Mouse (Mus musculus) cerebellum, postnatal 4 days (tissue): ENCODE measurements around the gene Chia1.
"Not testable (repeated sequence)": the region's sequence is repeated elsewhere in the genome, so short reads cannot be mapped to it uniquely, and the experiment has no call there.

Source experiments
- DNase-seq, 2 experiments: peaks; one replicate each; pipeline ENCODE4 v3.0.0; 2022; ENCODE audit warnings: low spot score in 2 of 2, mixed read lengths in 1 of 2

The Chia1 gene

DNA sequence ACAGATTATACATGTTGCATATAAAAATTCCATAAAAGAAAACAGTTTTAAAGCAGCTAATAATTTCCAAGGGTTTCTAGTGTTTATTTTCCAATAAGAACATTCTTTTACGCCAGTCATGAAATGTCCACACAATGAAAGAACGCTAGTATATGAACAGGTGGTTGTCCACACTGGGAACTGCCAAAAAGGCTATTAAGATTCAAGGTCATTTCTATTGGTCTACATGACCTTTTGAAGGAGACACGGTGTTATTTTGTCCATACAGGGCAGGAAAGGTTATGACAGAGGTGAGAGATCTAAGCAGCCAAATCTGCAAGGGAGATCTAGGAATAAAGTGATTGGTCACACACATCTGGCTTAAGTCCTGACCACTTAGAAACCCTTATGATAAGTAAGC is at the start of gene Chia1:
TSS of gene Chia1 (plus strand) at position 301 of the 400 bp plus-strand sequence.
- no peak for DNase-seq

DNA sequence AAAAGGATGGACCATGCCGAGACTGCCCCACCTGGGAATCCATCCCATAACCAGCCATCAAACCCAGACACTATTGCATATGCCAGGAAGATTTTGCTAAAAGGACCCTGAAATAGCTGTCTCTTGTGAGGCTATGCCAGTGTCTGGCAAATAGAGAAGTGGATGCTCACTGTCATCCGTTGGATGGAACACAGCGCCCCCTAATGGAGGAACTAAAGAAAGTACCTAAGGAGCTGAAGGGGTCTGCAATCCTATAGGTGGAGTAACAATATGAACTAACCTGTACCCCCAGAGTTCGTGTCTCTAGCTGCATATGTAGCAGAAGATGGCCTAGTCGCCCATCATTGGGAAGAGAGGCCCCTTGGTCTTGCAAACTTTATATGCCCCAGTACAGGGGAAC is 45.3 kb upstream of the Chia1 start:
- DNase-seq = not testable (repeated sequence)

DNA sequence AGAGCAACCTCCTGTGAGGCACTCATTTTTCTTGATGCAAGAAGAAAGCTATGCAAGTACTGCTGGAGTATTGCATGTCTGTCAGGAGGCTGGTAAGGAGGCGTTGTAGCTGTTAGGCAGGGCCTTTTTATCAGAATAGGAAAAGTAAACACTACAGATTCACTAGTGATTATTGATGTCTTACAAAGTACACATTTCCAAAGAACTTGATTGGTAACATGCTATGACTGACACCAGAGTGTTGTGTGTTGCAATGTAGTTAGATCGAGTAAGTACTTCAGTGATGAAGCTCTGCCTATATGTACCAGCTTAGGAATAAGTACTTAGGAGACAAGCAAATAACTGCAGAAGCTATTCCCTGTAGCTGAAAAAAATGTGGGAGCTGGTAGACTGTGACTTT is 42.0 kb upstream of the Chia1 start:
- no peak for DNase-seq

DNA sequence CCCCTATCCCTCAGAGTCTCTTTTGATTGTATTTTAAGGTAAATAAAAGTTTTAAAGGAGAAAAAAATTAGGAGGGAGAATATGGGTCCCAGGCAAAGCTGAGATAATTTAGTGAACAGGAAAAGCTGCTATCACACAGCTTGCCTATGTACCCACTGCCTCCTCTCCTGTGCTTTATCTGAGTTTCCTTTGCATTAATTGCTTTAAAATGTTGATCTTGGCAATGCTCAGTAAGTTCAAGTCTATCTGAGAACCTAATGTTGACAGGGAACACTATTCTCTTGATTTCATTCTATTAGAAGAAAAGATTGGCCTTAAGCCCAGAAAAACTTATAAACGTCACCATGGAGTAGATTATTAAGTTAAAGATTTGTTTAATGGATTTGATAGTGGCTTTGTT is 38.2 kb upstream of the Chia1 start:
- DNase-seq = no peak

DNA sequence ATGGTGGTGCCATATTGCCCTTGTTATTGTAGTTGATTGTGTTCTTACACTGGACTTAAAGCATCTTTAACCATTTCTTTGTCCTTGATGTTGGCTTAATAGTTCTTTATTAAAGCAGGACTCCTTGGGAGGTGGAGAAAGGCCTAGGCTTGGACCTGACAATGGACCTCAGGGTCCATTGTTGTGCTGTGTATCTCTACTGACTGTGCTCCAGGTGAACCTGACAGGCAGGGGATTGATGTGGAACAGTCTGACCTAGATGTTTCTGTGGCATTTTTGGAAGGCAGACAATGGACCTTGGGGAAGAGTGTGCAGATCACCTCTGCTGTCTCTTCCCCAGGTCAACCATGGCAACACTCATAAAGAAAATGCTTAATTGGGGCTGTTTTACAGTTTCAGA is 14.0 kb downstream of the Chia1 start:
- DNase-seq = no peak

DNA sequence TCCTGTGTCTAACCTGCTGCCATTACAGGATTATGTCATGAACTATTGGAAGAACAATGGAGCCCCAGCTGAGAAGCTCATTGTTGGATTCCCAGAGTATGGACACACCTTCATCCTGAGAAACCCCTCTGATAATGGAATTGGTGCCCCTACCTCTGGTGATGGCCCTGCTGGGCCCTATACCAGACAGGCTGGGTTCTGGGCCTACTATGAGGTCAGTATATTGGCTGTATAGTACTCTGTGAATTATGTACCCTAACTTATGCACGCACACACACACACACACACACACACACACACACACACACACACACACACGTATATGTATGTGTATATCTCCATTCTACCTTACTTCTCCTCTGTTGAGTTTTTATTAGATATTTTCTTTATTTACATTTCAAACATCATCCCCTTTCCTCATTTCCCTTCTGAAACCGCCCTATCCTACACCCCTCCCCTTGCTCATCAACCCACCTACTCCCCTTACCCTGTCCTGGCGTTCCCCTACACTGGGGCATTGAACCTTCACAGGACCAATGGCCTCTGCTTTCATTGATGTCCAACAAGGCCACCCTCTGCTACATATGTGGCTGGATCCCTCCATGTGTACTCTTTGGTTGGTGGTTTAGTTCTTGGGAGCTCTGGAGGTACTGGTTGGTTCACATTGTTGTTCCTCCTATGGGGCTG is 15.9 kb downstream of the Chia1 start:
- no peak for DNase-seq

DNA sequence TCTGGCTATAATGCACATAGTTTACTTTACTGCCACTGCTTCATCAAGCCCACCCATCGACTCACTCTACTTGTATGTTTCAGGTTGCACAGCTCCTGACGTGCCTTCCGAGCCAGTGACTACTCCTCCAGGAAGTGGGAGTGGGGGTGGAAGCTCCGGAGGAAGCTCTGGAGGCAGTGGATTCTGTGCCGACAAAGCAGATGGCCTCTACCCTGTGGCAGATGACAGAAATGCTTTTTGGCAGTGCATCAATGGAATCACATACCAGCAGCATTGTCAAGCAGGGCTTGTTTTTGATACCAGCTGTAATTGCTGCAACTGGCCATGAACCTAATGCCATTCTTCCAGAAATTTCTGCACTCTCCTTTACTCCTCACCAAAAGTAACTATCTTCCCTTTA is 18.7 kb downstream of the Chia1 start:
- peak in 1 of 2 experiments; percentile 64 for DNase-seq

DNA sequence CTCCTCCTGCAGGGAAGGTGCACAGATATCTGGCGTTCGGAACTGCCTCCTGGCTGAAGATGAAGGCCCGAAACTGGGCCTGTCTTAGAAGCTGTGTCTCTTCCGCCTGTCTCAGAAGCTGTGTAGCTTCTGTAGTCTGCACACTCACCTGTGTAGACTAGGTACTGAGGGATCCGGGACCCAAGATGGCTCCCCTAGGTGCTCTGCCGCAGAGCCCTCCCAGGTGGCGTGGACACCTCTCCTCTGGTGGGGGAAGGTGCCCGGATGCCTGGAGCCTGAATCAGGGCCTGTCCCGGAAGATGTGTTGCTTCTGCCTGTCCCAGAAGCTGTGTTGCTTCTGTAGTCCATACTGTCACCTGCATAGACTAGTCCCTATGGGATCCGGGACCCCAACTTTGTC is 31.1 kb downstream of the Chia1 start:
- no peak for DNase-seq

DNA sequence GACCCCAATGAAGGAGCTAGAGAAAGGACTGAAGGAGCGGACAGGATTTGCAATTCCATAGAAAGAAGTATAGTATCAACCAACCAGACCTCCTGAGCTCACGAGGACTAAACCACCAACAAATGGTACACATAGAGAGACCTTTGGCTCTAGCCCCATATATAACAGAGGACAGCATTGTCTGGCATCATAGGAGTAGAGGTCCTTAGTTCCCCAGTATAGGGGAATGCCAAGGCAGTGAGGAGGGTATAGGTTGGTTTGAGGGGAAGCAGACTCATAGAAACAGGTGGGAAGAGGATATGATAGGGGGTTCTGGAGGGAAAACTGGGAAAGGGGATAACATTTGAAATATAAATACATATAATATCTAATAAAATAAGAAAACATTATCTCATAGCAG is 41.4 kb downstream of the Chia1 start:
- no peak for DNase-seq

DNA sequence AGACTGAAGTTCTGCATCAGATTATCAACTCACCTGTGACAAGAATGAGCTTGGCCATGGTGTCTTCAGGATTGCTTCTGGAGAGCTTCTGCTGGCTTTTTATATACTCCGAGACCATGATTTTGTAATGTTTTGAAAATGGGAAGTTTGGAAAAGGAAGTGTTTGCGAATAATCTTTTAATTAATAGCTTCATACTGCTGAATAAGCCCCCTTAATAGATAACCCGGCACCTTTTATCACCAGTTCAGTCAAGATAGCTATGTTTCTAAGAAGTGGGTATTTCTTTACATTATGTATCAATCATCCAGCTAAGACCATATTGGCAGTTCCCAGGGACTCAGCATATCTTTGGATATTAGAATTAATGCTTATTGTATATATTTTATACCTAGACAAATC is 54.4 kb downstream of the Chia1 start, which contains the start of gene Chil3:
TSS of gene Chil3 (minus strand) at position 101 of the 400 bp plus-strand sequence.
- DNase-seq = no peak

DNA sequence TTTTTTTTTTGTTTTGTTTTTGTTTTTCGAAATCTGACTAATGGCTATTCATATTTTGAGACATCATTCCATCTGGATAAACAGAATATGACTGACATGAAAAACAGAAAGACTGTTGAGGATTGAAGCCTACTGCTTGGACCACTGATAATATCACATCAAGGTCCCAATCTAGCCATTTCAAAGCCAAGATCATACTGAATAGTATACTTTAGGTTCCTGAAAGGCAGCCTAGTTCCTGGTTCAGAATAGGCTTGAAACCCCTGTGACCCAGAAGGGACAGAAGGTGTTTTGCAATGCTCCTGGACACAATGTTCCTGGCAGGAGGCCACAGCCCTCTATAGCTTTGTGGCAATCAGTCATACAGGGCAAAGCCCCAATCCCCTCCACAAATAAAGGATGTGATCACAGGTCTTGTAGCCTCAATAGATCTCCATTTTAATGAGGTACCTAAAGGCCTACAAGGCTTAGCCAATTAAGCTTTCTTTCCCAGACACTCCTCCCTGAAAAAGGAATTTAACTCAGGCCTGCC is 57.6 kb downstream of the Chia1 start:
- DNase-seq = no peak

DNA sequence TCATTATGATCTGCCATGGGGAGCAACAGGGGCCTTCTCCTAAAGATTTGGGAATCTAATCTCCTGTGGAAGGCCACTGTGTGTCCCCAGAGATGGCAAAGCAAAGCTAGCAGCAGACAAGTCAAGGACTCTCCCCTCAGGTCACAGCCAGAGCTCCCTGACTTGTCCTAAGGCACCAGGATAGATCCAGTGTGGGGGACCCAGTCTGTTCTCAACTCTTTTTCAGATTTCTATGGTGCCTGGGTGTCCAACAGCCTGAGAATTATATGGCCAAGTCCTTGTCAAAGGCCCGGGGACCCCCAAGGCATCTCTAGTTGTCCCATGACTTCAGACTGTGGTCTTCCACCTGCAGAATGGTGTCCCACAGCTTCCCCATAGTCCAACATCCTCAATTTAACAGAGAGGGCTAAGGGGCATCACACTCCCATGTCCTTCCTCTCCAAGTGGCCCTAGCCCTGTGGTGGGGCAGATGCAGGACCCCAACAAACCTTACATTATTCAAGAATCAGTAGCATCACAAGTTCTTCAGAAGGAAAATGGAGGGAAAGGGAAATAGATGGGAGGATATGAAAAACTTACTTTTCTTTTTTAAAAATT is 58.2 kb downstream of the Chia1 start:
- no peak for DNase-seq

DNA sequence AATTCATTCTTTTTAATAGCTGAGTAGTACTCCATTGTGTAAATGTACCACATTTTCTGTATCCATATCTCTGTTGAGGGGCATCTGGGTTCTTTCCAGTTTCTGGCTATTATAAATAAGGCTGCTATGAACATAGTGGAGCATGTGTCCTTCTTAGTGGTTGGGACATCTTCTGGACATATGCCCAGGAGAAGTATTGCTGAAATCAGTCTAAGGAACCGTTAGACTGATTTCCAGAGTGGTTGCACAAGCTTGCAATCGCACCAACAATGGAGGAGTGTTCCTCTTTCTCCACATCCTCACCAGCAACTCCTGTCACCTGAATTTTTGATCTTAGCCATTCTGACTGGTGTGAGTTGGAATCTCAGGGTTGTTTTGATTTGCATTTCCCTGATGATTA is 59.5 kb downstream of the Chia1 start:
- not testable (repeated sequence) for DNase-seq

DNA sequence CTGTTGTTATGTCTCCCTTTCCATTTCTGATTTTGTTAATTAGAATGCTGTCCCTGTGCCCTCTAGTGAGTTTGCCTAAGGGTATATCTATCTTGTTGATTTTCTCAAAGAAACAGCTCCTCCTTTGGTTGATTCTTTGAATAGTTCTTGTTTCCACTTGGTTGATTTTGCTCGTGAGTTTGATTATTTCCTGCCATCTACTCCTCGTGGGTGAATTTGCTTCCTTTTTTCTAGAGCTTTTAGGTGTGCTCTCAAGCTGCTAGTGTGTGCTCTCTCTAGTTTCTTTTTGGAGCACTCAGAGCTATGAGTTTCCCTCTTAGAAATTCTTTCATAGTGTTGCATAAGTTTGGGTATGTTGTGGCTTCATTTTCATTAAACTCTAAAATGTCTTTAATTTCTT is 61.9 kb downstream of the Chia1 start:
- DNase-seq = not testable (repeated sequence)

DNA sequence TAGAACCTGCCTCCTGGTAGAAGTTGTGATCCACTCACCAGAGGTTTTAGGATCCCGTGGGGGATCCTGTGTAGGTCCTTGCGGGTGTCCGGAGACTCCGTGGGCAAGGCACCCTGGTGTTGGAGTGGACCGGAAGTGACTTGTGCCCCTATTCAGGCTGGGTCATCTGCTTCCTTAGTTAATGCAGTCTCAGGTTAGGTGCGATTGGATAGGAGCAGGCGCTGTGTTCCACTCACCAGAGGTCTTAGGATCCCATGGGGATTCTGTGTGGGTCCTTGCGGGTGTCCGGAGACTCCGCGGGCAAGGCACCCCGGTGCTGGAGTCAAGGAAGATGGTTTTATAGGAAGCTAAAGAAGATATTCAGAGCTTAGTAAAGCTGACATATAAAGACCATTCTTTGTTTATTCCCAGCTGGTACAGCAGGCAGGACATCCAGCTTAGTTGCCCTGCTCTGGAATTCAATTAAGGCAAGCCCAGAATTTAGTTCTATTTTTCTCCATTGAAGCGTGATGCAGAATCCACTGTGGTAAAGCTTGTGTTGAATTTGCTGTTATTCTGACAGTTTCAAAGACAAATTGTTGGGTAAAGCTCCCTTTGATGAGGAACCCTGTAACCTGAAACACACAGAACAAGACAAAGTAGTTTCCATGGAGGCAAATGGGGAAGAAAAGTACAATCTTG is 64.6 kb downstream of the Chia1 start:
- no peak for DNase-seq
